Mouse (Mus musculus) CD4-positive, CD25-positive, alpha-beta regulatory T cell, adult 4 months (primary cell): ENCODE measurements around the gene Tdrd12. TPM values are rescaled to one million over a fixed set of nuclear protein-coding genes. Genes with fewer than 3 reads are reported as not detected.
"Not testable (repeated sequence)": the region's sequence is repeated elsewhere in the genome, so short reads cannot be mapped to it uniquely, and the experiment has no call there.

ENCODE experiments used
- ATAC-seq: one replicate; pipeline ENCODE4 v1.8.0; 2017
- polyA plus RNA-seq, 2 experiments: library from polyadenylated mRNA; unstranded; fragments of 100-300 nt; shearing (Covaris generic); gene quantifications; one replicate each; pipeline ENCODE4 v1.2.1; 2017

The Tdrd12 gene
- polyA plus RNA-seq = not detected

DNA sequence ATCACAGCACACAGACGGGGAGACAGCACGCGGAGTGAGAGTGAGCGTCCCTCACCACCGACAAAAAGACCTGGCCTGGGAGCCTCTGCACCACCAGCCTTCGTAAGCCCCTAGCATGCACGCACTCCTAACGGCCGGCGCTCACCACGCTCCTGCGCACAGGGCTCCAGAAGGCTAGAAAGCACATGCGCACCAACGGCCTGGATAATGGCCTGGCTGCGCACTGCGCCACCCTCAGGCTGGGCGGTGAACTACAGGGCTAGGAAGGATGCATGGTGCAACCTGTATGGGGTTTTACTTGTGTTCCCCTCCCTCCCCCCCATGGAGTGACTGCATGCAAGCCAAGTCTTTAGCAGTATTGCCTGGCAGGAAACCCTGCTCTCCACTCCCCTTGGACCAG, at the start of gene Tdrd12:
Gene Tdrd12 (minus strand): TSS at position 184 of the 400 bp plus-strand sequence.
- no peak for ATAC-seq

DNA sequence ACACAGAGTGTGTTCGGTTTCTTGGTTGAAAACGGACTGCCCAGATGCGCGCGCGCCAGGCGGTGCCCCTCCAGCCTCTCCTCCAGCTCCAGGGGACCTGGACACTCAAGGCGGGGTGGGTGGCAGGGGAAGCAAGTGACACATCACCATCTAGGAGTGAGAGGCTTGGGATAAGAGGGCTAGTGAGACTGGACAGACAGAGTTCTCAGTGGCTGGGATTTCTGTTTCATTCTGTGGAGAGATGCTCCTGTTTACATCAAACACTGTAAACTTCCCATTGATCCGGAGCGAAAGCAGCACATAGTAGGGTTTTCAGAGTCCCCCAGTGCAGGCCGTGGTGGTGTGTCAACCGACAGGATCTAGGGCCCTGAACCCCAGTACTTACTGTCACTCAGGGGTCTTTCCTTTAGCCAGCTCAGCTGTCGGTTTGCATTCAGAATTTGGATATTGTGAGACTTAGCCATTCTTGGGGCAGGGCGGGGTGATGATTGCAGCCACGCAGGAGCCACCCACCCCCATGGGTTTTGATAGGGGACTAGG, 49.4 kb upstream of the Tdrd12 start:
- no peak for ATAC-seq

DNA sequence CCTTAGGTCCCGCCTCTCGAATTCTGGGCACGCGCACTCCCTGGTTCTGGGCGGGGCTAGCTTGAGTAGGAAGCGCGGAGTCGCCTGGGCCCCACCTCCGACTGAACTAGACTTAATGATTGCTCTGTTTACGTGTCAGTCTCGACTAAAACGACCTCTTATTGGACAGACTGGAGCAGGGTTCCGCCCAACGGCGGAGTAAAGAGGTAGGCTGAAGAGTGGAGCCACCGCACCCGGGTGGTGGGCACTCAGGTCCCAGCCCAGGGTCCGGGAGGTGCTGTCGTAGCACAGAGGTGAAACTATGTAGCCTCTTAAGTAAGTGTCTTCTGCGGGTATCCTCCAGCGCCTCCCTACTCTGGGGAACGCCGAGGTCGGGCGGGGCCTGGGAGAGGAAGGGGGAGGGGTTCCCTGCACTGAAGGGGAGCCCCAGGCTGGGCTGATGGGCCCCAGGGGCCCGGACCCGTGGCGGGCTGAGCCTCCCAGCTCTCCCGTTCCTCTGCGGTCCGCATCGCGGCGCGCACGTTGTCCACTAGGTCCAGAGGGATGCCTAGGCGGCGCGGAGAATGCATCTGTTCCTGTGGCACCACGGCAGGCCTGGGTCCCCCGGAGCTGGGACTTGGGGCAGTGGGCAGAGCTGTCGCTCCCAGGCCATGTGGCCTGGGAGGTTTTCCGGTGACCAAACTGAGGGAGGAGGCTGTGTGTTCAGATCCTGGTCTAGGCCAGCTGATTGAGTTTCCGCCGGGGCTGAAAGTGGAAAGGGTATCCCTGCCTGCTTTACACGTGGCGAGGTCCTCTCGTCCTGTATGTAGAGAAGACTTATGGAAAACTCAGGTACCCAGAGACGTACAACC, 48.7 kb upstream of the Tdrd12 start, which contains the start of gene Ankrd27:
Gene Ankrd27 (plus strand): TSS at position 190 of the 851 bp plus-strand sequence.
- peak; percentile 93 for ATAC-seq

DNA sequence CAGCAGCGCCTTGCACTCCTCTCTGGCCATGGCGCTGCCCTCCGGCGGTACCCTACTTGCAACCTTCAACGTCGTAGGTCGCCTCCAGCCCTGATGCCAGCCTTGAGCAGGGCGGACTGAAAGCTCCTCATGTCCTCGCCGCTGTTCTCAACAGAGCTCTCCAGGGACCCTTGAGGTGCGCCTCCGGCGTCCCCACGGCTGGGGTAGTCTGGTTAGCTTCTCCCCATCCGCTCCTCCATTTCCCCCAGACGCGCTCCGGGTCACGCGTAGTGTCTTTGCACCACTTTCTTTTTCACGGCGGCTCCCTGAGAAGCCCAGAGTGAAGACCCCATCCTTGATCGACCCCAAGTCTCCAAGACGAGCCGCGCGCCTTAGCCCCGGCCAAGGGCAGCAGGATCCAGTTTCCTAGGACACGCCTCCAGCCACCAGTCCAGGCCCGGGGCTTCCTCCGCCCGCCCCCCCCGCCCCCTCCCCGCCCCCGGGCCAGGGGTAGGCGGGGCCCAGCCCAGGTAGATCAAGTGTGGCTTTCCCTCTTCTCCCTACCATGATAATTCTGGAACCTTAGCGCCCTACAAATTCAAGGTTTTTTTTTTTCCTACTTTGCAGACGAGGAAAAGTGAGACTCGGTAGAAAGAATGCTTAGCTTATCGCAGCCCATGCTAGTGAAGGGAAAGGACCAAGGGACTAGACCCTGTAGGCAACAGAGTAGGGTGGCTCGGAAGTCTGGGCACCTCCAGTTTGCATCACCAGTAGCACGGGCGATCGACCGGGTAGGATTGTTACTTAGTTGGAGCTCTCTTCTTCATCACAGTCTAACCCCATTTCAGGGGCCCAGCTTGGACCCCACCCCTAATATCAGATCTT, 47.9 kb upstream of the Tdrd12 start, which contains the start of gene Rgs9bp:
Gene Rgs9bp (minus strand): TSS at position 392 of the 864 bp plus-strand sequence.
- ATAC-seq = peak; percentile 53

DNA sequence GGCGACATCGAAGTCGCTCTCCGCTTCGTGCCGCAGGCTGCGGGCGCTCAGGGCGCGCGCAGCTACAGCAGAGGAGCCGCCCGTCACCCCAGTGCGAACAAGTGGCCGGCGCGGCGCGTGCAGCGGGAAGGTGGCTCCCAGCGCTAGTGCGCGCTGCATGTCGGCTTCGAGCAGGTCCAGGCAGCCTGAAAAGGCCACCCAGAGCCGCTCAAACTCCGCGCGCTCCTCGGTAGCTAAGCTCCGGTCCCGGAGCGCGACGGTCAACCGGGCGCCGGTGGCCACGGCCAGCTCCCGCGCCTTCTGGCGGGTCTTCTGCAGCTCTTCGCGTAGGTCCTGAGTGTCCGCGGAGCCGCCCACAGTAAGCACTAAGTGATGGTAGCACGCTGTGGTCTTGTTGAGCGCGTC, 47.2 kb upstream of the Tdrd12 start:
- ATAC-seq = no peak

DNA sequence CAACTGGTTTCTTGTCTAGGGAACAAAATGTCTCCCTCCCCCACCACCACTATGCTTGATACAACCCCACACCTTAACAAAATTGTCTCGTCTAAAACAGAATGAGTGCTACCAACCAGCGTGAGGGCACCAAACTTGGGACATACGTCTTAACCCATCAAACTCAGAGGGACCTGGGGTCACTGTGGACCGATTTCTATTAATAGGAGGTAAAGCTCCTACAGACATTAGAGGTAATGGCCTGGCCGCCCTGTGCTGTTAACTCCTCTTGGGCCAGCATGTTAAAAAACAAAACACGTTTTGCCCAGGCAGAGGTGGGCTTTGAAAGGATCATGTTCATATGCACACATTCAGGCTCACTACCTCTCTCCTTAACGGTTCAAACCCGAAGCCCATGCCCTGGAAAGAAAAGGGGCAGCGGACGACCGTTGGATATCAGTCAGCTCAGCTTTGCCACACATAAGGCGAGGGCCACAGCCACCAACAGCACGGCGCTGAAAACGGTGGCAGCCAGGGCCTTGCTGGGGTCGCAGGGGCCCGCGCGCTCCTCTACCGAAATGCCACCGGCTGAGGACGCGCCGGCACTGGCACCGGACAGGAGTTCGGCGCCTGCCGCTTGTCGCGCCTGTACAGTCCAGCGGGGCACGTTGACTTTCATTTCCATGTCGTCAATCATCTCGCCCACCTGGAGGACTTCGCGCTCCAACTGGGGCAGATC, 46.7 kb upstream of the Tdrd12 start:
- ATAC-seq = no peak

DNA sequence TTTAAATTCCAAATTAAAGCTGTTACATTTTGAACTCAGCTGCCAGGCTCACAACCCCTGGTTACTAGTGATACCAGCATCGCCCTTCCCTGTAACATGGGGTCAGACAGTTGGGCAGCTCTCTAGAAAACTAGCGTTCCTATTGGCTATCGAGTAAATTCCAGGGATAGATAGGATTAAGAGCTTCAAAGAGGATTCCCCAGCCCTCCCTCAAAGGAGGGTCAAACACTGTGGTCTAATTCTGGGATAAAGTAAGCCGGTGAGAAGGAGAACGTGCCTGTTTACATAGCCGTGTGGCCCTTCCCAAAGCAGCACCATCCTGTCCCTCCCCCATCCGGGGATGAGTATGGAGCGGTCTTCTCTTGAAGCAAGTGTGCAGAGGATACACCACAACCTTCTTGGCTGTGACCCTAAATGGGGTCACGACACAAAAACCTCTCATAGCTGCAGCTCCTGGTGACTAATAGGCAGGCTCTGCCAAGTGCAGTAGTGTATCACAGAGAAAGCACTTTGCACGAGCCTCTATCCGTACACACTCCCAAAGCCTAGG, 46.0 kb upstream of the Tdrd12 start:
- ATAC-seq = no peak

DNA sequence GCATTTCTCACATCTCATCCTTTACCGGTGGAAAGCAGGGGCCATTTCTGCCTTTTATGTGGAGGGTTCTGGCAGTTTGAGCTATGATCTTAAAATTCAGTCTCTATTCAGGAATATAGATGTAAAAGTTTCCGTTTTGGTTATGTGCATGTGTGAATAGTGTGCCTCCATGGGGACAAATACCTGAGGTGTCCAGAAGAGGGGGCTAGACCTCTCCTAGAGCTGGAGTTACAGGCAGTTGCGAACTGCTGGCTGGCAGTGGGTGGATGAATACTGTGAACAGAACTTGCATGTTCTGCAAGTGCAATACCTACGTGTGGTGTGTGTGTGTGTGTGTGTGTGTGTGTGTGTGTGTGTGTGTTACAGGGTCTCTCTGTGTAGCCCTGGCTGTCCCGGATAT, 45.2 kb upstream of the Tdrd12 start:
- ATAC-seq = no peak

DNA sequence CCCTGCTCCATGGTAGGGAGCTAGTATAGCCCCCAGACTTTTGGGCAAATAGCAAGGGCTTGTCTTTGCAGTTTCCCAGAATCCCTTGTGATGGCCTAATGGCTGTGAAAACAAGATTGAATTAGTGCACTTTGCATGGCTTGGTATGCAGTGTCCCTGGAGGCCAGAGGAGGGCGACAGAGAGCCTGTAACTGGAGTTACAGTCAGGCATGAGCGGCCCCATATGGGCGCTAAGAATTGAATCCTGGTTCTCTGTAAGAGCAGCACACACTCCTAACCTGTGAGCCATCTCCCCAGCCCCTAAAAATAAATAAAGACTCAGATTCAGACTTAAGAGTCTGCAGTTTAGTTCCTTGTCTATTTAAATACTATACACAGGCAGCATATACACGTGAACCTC, 42.3 kb upstream of the Tdrd12 start:
- peak; percentile 70 for ATAC-seq

DNA sequence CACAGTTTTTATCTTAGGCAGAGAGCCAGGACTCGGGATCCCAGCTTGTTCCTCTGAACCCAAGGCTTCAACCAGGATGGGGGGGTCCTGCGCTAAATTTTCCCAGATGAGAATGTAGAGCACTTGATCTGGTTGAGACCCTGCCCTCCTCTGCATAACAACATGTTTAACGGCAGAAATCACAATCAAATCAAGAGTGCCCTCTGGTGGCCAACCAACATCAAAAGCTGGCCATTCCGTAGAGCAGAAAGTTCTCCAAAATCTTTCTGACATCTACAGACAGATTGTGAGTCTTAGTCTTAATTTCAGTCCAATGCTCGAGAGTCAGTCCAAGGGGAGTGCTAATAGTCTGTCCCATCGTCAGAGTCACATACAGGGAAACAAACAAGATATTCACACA, 33.3 kb upstream of the Tdrd12 start:
- ATAC-seq = not testable (repeated sequence)

DNA sequence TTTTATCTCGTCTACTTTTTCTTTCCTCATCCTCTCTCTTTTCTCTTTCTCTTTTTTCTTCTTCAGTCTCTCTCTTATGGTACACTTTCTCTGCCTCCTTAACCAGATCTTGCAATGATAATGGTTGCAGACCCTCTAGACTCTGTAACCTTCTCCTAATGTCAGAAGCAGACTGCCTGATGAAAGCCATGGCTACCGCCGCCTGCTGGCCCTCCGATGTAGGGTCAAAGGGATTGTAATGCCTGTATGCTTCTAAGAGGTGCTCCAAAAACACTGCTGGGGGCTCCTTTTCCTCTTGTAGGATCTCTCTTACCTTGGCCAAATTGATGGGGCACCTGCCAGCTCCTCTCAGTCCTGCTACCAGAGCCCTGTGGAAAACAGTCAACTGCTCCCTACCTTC, 32.2 kb upstream of the Tdrd12 start:
- not testable (repeated sequence) for ATAC-seq

DNA sequence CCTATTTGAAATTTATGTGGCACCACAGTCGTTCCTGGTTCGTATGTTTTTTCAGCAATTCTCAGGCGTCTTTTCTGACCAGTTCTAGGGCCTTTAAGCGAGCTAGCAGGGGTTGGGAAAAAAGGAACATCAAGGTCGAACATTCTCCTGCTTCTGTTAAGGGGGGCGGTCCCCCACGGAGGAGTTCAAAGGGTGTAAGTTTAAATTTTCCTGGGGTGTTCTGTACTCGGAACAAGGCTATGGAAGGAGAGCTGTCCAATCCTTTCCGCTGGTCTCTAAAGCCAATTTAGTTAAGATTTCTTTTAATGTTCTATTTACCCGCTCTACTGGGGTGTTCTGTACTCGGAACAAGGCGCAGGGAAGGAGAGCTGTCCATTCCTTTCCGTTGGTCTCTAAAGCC, 28.4 kb upstream of the Tdrd12 start:
- not testable (repeated sequence) for ATAC-seq

DNA sequence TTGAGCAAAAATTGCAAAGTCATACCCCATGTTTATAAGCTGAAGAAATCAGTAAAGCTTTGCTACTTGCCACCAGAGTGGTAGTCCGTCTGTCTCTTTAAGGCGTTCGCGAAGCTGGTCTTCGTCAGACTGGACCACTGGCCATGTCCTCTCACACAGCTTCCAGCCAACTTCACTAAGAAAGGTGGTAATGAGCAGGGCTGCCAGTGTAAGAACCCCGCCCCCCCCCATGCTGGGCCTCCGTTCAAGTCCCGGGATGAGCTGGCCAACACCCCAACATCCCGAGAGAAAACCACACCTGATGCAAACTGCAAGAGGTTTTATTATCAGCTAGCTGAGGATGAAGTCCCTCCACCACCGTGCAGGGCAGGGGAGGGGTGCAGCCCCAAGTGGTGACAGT, 27.3 kb upstream of the Tdrd12 start:
- ATAC-seq = not testable (repeated sequence)

DNA sequence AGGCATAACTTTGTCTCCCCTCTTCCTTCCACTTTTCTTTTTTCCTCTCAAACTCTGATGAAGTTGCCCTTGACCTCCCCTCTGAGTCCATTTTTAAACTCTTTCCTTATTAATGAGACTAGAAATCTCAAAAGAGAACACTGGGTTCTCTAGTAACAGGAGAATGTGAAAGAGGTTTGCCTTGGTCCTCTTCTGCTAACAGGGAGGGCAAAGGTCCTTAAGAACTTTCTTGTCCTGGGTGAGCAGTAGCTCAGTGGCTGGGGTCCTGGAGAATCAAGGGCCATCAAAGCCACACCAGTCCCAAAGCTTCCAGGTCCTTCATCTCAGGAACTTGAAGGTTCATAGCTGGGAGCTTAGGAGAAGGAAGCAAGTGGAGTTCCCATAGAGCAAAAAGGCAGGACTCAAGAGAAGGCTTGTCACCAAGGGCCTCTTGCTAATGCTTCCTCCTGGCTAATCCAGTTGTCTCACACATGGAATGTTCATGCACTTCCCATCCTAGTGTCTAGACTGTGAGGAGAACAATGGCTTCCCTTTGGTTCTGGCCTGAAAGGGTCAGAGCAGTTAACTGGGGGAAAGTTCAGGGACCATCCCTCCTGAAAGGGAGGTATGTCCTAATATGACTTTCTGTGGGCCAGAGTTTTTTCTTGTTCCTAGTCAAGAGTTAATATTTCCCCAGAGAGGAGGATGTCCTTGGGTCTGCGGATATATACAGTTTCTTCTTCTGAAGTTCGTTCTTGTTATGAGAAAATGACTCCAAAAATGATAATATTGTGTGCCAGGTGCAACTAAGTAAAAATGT, 26.7 kb upstream of the Tdrd12 start:
- no peak for ATAC-seq

DNA sequence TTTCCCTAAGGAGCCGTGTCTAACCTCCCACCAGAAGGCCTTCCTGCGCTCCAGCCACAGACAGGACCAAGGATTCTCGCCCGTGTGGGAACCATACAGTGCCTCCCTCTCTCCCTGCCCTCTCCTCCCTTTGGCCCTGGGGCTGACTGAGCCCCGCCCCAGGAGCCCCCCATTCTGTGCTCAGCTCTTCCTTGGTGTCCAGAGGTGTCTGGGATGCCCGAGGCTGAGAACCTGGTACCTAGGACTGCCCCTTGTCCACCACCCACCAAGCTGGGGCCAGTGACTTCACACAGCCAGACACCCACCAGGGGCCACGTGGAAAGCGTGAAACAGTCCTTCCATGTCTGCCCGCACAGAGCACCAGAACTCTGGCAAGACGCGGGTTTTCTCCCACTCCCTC, 25.5 kb upstream of the Tdrd12 start:
- no peak for ATAC-seq

DNA sequence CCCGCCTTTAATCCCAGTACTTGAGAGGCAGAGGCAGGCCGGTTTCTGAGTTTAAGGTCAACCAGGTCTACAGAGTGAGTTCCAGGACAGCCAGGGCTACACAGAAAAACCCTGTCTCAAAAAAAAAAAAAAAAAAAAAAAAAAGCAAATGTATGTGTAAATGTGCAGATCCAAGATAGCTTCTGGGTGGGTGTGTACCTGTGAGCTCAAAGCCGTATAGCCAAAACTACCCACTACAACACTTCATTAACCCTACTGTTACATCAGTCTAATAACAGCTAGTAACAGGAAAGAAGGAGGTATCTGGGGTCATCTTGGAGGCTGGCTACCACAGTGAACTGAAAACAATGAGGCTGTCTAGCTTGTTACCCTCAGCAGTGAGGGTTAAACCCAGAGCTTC, 22.3 kb upstream of the Tdrd12 start:
- ATAC-seq = no peak

DNA sequence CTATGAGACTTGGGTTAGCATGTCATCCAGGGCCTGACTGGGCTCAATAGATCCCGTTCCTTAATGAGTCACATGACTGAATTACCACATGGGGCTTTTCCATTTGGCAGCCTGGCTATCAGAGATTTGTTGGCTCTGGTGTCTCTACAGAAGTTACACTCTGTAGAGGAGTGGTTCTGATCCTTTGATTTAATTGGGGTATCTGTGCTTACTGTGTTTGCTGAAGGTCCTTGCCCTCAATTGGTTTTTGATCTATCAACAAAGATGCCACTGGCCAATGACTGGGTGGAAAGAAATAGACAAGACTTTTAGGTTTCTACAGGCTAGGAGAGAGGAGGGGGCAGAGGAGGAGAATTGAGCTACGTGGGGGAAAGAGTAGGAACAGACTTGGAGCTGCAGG, 21.1 kb upstream of the Tdrd12 start:
- ATAC-seq = no peak

DNA sequence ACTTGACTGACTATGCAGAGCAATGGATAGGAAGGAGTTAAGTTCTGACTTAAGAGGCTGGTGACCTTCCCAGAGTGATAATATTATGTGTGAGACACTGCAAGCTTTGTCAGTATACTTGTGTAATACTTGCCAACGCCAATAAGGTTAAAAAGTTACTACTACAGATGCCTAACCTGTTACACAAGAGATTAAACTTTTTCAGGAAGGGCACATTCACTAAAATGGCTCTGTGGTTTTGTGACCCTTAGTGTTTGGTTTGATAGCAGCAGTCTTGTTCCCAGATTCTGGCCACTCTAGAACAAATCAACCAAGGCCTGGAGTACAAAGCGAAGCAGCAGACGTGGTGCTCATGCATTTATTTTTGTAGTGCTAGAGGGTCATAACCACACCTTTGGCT, 20.0 kb upstream of the Tdrd12 start:
- ATAC-seq = no peak

DNA sequence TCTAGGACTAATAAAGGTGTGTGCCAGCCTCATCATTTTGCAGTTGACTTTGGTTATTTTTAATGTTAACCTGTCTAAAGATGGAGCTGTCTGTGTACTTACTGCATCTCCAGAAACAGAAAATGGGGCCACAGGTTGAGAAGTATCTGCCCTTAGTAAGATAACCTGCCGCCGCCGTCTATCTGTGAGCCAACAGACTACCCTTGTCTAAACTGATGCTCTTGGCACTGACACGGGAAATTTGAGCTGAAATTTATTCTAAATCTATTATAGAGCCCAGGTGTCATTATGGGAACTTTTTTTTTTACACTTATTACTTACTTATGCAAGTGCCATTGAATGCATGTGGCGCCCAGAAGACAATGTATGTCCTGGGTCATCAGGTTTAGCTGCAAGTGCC, 19.4 kb upstream of the Tdrd12 start:
- ATAC-seq = no peak

DNA sequence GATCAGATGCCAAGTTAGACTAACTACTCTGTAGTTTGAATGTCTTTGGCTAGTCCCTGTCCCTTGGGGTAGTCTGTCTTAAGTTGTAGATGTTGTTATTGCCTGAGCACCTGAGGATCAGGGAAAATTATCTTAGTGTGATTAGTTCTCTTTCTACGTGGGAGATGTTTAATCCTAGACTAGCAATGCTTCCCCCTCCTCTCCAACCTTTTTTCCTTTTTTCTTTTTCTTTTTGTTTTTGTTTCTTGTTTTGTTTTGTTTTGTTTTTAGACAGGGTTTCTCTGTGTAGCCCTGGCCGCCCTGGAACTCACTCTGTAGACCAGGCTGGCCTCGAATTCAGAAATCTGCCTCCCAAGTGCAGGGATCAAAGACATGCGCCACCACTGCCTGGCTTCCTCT, 18.7 kb upstream of the Tdrd12 start, which contains the start of gene Nudt19:
Gene Nudt19 (minus strand): TSS at position 100 of the 399 bp plus-strand sequence.
- ATAC-seq = no peak
